Mouse (Mus musculus): ENCODE data around the gene Rpl10a. TPM values are rescaled to one million over a fixed set of nuclear protein-coding genes. Genes with fewer than 3 reads are reported as not detected.

Gene Rpl10a
- 337 and 400 TPM in 2 replicates for polyA plus RNA-seq (2015; fragmentation: Nextera tagmentation; extraction: Ambion mirVana)

GRCm38 (mm10) chr17:28328366-28328928, at the start of gene Rpl10a:
Gene Rpl10a, plus strand, starts transcription at chr17:28328471.

GRCm38 (mm10) chr17:28313212-28313879, 14.9 kb upstream of the Rpl10a start, which contains the start of gene Fance:
Gene Fance, plus strand, starts transcription at chr17:28313519.

GRCm38 (mm10) chr17:28350466-28351352, 22.4 kb downstream of the Rpl10a start, which contains the start of gene Tead3:
Gene Tead3, minus strand, starts transcription at chr17:28350817.

GRCm38 (mm10) chr17:28365122-28365521, 36.9 kb downstream of the Rpl10a start, which contains the start of gene Tulp1:
Gene Tulp1, minus strand, starts transcription at chr17:28365222.

Other genes with a start within 250 kb of the Rpl10a start
- gene Tcp11, start 247.8 kb upstream of the Rpl10a start, polyA plus RNA-seq (2015; fragmentation: Nextera tagmentation; extraction: Ambion mirVana) = 0.46 and 0.73 TPM in 2 replicates
- 0.65 and 0.74 TPM in 2 replicates for gene Scube3, start 186.3 kb upstream of the Rpl10a start, polyA plus RNA-seq (2015; fragmentation: Nextera tagmentation; extraction: Ambion mirVana)
- gene Zfp523, start 151.3 kb upstream of the Rpl10a start, polyA plus RNA-seq (2015; fragmentation: Nextera tagmentation; extraction: Ambion mirVana) = 16.8 and 19.2 TPM in 2 replicates
- 2.8 and 4.4 TPM in 2 replicates for gene Def6, start 120.7 kb upstream of the Rpl10a start, polyA plus RNA-seq (2015; fragmentation: Nextera tagmentation; extraction: Ambion mirVana)
- gene Ppard, start 95.8 kb upstream of the Rpl10a start, polyA plus RNA-seq (2015; fragmentation: Nextera tagmentation; extraction: Ambion mirVana) = 1.9 TPM in 2 replicates
- gene Fance, start 15.0 kb upstream of the Rpl10a start, polyA plus RNA-seq (2015; fragmentation: Nextera tagmentation; extraction: Ambion mirVana) = 18.4 and 18.5 TPM in 2 replicates
- 3.5 and 3.6 TPM in 2 replicates for gene Tead3, start 22.3 kb downstream of the Rpl10a start, polyA plus RNA-seq (2015; fragmentation: Nextera tagmentation; extraction: Ambion mirVana)
- gene Tulp1, start 36.8 kb downstream of the Rpl10a start, polyA plus RNA-seq (2015; fragmentation: Nextera tagmentation; extraction: Ambion mirVana) = 0.56 and 0.71 TPM in 2 replicates
- 6.8 and 9.6 TPM in 2 replicates for gene Fkbp5, start 189.1 kb downstream of the Rpl10a start, polyA plus RNA-seq (2015; fragmentation: Nextera tagmentation; extraction: Ambion mirVana)
- gene Armc12, start 202.3 kb downstream of the Rpl10a start, polyA plus RNA-seq (2015; fragmentation: Nextera tagmentation; extraction: Ambion mirVana) = not detected in 2 replicates
- gene Clpsl2, start 220.9 kb downstream of the Rpl10a start, polyA plus RNA-seq (2015; fragmentation: Nextera tagmentation; extraction: Ambion mirVana) = not detected in 2 replicates
- not detected in 2 replicates for gene Clps, start 232.3 kb downstream of the Rpl10a start, polyA plus RNA-seq (2015; fragmentation: Nextera tagmentation; extraction: Ambion mirVana)
- 0.09 and 0.19 TPM in 2 replicates for gene Lhfpl5, start 247.2 kb downstream of the Rpl10a start, polyA plus RNA-seq (2015; fragmentation: Nextera tagmentation; extraction: Ambion mirVana)